Mouse (Mus musculus) B cell, adult 2 months (primary cell): ENCODE results near the gene Pxn.
"Not testable (repeated sequence)": the region's sequence is repeated elsewhere in the genome, so short reads cannot be mapped to it uniquely, and the experiment has no call there.

Experiments
- DNase-seq, 2 experiments: peaks; one replicate each; pipeline ENCODE4 v3.0.0; 2022

Pxn gene

DNA sequence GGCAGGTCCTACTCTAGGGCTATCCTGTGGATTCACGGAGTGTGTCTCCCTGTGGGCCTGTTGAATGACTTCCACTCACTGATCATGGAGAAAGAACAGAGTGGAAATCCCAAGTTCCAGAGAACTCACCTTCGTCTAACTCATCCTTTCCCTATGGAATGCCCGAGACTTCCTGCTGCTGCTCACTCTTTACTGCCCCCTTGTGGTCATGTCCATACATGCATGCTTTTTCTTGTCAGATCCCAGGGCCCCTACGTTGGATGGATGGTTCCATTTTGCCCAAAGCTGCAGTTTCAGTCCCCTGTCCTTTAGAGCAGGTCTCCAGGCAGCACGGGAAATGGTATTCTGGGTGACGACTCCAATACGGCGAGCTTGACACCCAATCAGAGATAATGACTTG is 49.7 kb downstream of the Pxn start:
- DNase-seq: peak; percentile 73 to 75

DNA sequence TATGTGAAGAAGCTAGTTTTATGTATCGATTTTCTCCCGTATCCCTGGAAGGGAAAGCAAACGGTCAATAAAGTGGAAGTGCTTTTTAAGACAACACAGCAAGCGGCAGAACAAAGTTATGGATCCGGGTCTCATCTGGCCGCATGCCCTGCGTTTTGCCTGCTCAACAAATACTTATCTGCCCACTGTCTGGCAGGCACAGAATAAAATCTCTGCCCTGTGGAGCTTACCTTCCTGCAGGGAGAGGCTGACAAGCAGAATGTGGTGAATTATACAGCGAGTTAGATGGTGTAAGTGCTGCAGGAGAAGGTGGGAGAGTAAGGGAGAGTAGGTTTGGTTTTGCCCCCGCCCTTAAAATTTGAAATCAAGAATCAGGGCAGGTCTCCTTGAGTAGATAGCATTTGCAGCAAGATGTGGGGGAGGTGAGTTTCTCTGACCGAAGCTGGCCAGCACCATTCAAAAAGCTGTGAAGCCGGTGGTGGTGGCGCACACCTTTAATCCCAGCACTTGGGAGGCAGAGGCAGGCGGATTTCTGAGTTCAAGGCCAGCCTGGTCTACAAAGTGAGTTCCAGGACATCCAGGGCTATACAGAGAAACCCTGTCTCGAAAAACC is 51.8 kb downstream of the Pxn start:
- DNase-seq: no peak

DNA sequence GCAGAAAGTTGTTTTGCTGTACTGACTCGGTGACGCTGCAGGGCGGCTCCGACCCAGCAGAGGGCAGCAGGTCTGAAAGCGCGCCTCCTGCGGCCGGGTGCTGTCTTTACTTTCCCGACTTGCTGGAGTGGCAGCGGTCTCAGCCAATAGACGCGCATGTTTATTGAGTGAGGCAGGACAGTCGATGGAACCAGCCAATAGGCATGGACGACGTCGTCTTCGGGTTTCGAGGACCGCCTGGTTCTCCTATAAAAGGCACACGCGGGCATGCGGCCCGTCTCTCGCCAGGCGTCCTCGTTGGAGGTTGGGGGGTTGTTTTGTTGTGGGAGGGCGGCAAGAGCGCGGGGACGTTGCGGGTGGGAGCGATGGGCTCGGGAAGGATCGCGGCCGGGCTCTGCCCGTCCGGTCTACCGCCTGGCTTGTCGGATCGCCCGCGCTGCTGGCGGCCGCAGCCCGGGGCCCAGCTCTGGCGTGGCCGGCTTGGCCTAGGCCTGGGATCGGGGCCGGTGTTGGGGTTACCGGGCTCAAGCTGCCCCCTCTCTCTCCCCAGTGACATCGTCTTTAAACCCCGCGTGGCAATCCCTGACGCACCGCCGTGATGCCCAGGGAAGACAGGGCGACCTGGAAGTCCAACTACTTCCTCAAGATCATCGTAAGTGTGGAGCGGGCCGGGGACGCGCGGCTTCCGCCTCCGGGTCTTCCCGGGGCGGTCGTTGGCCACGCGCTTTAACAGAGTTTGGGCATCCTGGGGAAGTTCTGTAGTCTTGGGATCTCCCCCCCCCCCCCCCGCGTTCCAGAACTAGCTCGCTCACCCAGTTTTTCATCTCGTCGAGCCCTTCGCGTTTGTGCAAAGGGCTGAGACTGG is 53.0 kb downstream of the Pxn start, which contains the start of gene Rplp0:
Gene Rplp0 (plus strand): TSS at position 231 of the 865 bp plus-strand sequence.
- peak; percentile 98 for DNase-seq

DNA sequence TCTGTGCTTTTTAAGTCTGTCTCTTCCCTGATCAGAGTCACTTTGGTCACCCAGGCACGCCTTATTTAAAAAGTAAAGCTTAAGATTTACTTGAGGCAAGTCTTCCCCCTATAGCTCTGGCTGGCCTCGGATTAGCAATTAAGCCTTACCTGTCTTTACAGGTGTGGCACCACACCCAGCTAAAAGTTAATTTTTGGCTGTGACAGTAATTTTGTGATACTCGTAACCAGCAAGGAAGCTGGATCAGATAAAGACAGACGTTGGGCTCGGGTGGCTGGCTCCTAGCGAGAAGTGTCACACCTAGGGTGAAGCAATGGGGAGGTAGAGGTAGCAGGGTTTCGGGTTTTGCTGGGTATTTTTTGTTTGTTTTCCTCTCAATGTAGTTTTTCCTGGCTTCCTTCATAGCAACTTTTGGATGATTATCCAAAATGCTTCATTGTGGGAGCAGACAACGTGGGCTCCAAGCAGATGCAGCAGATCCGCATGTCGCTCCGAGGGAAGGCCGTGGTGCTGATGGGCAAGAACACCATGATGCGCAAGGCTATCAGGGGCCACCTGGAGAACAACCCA is 53.9 kb downstream of the Pxn start:
- no peak for DNase-seq

DNA sequence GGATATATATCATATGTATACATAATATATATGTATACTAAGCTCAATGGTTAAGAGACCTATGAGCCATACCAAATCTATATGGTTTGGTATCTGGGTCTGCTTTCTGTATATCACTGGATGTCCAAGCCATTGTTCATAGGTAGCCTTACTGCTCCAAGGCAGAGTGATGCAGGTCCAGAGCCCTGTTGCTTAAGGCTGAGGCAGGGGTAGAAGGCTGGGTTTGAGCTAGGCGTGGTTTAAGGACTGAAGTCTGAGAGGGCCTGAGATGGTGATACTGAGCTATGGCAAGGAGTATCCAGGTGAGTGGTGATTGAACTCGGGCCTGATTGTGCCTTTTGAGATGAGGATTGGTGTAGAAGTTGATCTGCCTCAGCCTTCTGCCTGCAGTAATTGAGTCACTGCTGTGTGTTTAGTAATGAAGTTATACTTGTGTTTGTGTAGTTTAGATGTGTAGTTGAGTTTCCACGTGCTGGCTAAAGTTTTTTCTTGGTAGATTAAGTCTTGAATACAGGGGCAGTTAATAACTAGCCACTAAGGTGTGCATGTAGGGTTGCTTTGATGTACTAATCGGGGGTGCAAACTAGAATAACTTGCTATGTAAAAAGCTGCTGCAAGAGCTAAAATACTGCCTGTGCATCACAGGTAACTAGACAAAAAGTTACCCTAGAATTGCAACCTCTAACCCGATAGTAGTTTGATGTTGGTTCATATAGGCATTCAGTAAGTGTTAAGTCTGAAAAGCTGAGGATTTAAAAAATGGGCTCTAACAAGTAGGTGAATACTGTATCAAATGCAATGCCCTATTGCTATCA is 57.5 kb downstream of the Pxn start:
- DNase-seq: no peak

DNA sequence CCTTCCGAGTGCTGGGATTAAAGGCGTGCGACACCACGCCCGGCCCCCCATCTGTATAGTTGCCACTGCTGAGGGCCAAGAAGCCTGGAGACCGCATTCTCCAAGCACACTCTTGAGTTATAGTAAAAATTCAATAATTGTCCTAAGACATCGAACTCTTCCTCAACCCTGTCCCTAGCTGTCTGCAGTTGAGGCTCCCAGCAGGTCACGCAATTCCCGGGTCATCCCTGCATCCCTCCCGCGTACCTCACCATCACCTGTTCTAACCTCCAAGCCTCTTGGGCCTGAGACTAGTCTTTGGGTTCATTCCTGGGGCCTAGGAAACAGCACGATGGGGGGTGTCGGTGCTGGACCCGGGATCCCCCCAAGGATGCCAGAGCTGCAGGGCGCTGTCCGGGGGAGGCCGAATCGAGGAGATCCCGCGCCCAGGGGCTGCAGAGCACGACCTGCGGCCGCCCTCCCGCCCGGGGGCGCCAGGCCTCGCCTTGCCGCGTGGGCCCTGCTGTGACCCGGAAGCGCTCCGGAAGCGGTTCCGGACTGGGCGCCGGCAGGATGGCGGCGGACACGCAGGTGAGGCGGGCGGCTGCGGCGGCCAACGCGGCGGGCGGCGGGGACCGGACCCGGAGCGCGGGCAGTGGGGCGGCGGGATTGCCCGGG is 58.4 kb downstream of the Pxn start, which contains the start of gene Gcn1l1:
Gene Gcn1l1 (plus strand): TSS at position 518 of the 657 bp plus-strand sequence.
- DNase-seq: peak; percentile 77 to 84

DNA sequence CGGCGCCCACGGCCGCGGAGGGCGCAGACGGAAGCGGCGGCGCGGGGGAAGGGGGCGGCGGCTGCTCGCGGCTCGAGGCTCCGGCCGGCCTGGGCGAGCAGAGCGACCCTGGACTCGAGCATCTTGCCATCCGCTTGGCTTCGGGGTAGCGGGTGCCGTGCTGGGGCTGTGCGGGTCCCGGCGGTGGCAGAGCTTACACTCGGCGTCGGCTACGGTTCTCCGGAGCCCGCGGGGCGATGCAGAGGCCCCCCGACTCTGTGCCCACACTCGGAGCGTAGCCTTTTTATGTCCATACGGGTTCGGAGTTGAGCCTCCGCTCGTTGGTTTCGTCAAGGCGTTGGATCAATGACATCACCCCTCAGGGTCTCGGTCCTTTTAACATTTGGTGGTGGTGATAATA is 58.9 kb downstream of the Pxn start:
- DNase-seq: no peak

DNA sequence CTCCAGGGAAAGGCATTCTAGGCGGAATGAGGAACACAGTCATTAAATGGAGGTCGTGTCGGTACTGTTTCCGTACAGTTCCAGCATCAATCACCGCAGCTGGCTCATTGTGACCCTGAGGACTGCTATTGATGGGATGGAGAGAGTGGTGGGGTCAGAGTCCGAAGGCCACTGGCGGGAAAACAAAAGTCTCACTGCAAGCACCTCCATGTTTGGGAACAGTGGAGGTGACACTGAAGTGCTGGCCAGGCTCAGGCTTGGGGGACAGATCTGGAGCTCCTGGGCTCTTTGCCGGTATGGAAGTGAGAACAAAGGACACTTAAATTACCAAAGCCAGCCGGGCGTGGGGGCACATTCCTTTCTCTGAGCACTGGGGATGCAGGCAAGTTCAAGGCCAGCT is 62.2 kb downstream of the Pxn start:
- no peak for DNase-seq

DNA sequence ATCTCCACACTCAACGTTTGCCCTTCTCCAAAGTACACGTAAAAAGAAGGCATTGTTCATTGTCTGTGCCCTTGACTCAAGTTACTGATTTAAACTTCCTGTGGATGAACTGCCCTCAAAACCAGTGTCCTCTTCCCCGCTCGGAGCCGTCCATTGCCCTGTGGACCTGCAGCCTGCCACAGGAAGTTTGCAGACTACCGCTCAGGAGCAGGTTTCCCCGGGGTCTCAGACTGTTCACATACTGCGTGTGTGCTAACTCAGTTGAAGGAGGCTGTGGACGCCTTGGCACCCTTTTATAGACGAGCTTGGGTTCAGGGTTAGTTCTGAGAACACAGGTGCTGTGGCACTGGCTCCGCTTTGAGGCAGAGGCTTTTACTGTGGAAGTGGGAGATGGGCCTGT is 62.8 kb downstream of the Pxn start:
- no peak for DNase-seq

DNA sequence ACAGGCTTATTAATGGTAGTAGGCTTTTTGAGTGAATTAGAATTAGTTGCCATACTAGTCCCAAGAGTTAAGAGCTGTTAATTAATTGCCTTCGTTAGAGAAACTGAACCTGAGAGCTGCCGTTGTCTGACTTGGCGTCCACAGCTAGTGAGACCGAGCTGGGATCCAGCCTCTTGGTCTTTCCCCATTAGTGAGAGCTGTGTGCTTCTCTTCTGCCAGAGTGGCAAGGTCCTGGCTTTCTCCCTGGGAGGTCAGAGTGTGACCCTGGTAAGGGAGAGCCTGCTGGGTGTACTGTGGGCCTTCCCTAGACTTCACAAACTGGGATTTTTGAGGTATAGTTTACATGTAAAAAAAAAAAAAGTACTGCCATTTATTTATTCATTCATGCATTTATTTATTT is 63.2 kb downstream of the Pxn start:
- DNase-seq: no peak

DNA sequence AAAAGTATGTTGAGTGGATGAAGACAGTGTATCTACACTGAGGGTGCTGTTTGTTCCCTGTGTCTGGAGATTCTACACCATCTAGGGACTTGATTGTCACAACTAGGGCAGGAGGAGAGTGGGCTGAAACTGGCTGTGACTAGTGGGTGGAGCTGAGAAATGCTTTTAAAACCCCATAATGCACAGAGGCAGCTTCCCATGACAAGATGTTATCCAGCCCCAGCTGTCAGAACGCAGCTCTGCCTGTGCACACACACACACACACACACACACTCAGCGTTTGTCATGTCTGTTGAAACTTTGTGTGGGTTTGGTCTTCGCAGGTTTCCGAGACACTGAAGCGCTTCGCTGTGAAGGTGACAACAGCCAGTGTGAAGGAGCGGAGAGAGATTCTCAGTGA is 64.6 kb downstream of the Pxn start:
- no peak for DNase-seq

DNA sequence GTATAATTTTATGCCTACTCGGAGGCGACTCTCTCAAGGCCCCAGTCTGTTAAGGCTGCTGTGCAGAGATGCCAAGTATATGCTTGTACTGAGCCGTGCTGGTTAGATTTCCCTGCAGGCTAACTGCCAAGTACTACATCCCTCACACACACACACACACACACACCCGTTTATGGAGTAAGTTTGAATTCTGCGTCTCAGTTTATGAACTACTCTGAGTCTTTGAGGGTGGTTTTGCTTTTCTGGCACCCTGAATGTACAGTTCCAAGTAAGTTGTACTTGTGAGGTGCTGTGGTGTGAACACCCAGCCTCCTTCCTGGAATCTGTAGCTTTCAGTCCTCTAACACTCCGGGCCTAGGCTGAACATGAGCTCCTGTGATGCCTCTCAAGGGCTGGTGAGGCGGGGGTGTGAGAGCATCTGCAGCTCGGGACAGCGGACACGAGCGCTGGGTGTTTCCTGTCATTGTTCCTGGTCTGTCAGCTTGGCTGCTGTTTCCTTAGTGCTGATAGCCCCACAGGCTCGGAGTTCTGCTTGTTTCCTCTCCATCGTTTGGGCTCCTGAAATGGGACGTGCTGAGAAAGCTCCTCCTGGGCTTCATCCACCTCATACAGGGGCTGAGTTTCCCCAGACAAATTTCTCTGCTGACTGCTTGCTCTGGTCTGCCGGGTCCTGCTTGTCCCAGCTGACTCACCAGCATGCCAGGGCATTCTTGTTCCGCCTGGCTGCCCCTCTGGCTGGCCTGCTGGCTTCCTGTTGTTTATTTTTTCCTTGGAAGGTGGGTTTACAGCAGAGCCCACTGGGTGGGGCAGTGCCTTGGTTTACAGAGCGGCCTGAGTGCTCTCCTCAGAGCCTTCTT is 66.4 kb downstream of the Pxn start:
- no peak for DNase-seq

DNA sequence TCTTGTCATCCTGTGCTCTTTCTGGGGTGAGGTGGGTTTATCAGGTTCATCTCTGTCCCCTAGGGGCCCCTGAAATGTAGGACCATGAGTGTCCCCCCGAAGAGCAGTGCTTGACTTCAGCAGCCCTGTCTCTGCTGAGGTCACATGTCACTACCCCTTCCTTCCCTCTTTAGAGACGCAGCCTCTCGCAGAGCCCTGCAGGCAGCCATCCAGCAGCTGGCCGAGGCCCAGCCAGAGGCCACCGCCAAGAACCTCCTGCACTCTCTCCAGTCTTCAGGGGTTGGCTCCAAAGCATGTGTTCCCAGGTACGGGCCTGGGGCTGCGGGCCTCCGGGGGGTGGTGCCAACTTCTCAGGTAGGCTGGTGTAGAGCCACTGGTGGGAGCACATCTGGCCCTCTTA is 68.5 kb downstream of the Pxn start:
- no peak for DNase-seq

DNA sequence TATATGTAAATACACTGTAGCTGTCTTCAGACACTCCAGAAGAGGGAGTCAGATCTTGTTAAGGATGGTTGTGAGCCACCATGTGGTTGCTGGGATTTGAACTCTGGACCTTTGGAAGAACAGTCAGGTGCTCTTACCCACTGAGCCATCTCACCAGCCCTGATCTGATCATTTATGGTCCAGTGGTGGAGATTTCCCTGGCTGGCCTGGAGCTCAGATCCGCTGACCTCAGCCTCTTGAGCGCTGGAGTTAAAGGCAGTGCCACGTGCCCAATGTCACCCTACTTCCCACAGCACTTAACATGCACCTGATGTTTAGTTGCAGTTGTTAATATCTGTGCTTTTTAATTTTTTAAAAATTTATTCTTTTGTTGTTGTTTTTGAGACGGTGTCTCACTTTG is 71.2 kb downstream of the Pxn start:
- not testable (repeated sequence) for DNase-seq

DNA sequence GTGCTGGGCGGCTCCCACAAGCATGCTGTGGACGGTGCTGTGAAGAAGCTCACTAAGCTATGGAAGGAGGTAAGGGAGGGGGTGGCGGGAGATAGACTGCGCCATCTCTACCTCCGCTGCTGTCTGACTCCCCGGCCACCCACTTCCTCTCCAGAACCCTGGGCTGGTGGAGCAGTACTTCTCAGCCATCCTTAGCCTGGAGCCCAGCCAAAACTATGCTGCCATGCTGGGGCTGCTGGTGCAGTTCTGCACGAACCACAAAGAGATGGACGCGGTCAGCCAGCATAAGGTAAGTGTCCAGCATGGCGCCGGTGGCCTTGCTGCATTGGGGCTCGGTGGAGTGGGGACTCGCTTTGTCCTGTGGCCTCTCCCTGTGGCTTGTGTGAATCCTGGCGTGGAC is 72.4 kb downstream of the Pxn start:
- no peak for DNase-seq

DNA sequence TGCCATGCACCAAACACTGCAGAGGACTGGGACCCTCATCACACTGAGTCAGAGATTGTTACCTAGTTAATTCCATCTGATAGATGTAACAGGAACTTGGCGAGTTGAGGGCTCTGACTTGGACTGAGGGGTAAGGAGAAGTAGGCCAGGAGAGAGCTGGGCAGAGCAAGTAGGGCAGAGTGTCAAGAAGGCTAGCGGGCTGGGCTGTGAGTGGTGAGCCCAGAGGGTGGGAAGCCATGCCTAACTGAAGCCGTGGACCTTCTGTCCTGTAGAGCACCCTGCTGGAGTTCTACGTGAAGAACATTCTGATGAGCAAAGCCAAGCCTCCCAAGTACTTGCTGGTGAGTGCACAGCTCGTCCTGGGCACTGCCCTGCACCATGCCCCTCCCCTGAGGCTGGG is 72.9 kb downstream of the Pxn start:
- no peak for DNase-seq

DNA sequence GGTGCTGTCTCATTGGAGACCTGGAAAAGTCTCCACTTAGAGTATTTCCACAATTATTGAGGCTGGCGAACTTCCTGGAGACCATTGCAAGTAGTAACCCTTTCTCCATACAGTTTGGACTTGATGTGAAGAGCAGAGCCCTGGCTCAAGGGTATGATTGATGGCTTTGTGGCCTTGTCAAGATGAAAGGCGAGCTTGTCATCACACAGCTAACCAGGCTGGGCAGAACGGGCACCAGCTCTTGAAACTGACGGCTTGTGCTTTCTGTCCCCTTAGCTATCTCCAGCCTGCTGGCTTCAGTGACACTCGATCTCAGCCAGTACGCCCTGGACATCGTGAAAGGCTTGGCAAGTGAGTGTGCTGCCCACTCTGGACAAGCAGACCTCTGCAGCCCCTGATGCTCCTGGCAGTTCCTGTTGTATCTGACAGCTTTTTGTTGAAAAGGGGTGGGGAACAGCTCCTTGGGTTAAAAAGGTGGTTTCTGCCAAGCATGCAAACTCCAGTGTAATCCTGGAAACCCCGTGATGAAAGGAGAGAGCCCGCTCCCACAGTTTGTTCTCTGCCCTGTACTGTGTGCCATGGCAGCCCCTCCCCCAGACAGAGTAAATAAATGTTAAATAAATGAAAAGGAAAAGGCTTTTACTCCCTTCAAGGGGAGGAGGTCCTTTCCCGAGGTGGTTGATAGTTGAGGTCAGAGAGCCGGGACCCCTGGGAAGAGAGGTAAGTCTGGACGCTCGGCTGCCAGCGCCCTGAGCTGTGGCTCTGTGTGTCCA is 73.9 kb downstream of the Pxn start:
- DNase-seq: no peak

DNA sequence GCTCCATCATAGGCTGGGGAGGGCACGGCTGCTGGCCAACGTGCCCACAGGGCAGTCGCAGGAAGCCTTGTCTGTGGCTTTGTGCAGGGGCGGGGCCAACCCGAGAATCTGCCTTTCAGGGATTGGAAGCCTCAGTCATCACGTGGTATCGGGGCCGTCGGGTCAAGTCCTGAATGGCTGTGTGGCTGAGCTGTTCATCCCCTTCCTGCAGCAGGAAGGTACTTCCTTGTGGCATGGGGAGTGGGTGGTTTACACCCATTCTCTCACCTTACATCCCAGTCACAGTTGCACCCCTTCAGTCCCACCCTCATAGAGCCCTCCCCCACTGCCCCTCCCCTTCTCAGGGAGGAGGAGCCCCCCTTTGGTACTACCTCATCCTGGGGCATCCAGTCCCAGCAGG is 75.2 kb downstream of the Pxn start:
- DNase-seq: no peak

DNA sequence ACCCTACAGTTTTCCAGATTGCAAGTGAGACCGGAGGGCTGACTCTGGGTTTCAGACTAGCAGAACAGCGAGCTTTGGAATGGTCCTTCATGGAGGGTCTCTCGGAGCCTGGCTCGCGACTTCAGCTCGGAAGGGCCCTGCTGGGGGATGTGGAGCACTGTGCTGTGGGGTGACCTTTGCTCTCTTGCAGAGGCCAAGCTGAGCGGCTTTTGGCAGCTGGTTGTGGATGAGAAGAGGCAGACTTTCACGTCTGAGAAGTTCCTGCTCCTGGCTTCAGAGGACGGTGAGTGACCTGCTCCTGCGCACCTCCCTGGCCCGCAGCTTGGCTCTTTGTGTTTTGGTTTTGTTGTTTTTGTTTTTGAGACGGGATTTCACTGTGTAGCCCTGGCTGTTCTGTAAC is 79.1 kb downstream of the Pxn start:
- DNase-seq: no peak

DNA sequence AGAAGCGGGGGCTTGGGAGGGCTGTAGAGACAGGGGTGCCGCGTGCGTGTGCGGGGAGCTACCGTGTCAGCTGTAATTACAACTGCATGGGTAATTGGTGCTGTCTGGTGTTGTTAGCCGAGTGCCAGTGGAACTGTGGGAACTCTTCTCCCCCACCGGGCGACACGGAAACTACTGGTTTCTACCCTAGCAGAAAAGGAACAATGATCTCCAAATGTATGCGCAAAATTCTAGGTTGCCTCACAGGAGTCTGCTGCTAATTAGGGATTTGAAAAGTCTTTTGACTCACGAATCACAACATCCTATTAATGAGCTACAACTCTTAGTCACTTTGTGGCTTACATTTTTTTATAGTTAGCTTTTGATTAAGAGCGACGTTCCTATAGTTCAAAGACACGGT is 79.7 kb downstream of the Pxn start:
- DNase-seq: no peak

DNA sequence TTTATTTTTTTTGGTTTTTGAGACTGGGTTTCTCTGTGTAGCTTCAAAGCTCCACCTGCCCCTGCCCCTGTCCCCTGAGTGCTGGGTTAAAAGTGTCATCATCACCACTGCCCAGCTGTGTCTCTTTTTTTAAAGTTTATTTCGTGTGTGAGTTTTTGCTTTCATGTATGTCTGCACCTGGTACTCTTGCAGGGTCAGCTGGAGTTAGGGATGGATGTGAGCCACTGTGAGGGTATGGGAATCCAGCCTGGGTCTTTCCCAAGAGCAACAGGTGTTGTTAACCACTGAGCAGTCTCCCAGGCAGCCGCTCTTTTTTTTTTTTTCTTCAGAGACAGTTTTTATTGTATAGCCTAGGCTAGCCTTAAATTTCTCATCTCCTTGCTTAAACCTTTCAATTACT is 80.3 kb downstream of the Pxn start:
- DNase-seq: no peak
